Mouse (Mus musculus): ENCODE measurements around the gene Wwox.

DNA sequence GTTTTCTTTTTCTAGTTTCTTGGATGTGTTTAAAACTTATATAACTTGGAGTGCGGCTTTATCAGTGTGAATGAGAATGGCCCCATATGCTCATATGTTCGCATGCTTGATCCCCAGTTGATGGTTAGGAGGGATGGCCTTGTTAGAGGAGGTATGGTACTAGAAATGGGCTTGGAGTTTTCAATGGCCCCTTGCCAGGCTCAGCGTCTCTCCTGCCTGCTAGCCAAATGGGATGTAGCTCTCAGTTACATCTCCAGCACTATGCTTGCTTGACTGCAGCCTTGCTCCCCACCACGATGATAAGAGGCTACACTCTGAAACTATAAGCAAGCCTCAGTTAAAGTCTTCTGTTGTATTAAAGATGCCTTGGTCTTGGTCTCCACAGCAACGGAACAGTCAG, 387.5 kb downstream of the Wwox start:
- TF ChIP-seq CTCF (IDR thresholded peaks at IDR 0.05; ENCODE audit: control insufficient read depth, insufficient read depth, insufficient replicate concordance, low read depth, low read length) = no peak
- no peak for TF ChIP-seq POLR2A (IDR thresholded peaks at IDR 0.05; ENCODE audit: control insufficient read depth, low read depth, low read length)
